Mouse (Mus musculus): ENCODE results near the gene Ccdc42.

GRCm38 (mm10) chr11:68545172-68545571, 41.6 kb upstream of the Ccdc42 start:
- TF ChIP-seq CTCF (IDR thresholded peaks at IDR 0.05; ENCODE audit: low read depth, low read length) (no peak), POLR2A (IDR thresholded peaks at IDR 0.05; ENCODE audit: insufficient read depth, low read length) (no peak)

Measured in ES-Bruce4 (cell line).